8 mouse cellular contexts compared by ENCODE assay signal in genomic region chr11:19979338-19979737, GRCm38 (mm10). TPM values are rescaled to one million over a fixed set of nuclear protein-coding genes. Genes with fewer than 3 reads are reported as not detected.
DNase-seq lines count a peak whose midpoint lies in the region; ATAC-seq and TF ChIP-seq lines count a peak whose summit lies in the region.
"Had no signal": no experiment of that assay in that cellular context is flagged by ENCODE, and none has a peak within 500 bp of the region (broad histone marks: within the 10 kb centered on the region; RNA-seq: fewer than 3 reads in every experiment).

No protein-coding gene starts in this region.

- TF ChIP-seq POLR2A in lung, adult 2 months (IDR thresholded peaks at IDR 0.05; ENCODE audit: borderline replicate concordance, extremely low read depth, low read depth, low read length) = no peak

- peak overlapping the region; percentile 39 for H3K27ac ChIP-seq in heart, embryonic 15.5 days
- peak overlapping the region; percentile 16; the same call in 1 of the 2 replicates for H3K27ac ChIP-seq in lung, postnatal 0 days (ENCODE audit: low read length)
- H3K27ac ChIP-seq: hindbrain, embryonic 15.5 days had no signal

- peak overlapping the region; percentile 34 for H3K4me2 ChIP-seq in heart, embryonic 15.5 days
- H3K4me2 ChIP-seq in lung, postnatal 0 days (replicated peaks; ENCODE audit: low read depth, low read length) = peak overlapping the region; percentile 33; the same call in 1 of the 2 replicates
- H3K4me2 ChIP-seq: hindbrain, embryonic 15.5 days had no signal

- 22% methylated on average over 14 of the region's 14 CpGs for WGBS in lung, adult 2 months
- 52% methylated on average over 14 of the region's 14 CpGs for WGBS in heart, embryonic 15.5 days
- WGBS in lung, postnatal 0 days = 22% methylated on average over 14 of the region's 14 CpGs

- no peak for TF ChIP-seq CTCF in lung, adult 2 months (IDR thresholded peaks at IDR 0.05; ENCODE audit: insufficient read depth, low read length)
- TF ChIP-seq CTCF in lung, postnatal 0 days (IDR thresholded peaks at IDR 0.05) = no peak

- no peaks in the 10 kb centered on the region for H3K9me3 ChIP-seq in heart, embryonic 15.5 days (replicated peaks)
- no peaks in the 10 kb centered on the region for H3K9me3 ChIP-seq in lung, postnatal 0 days (ENCODE audit: low read length)
- H3K9me3 ChIP-seq: hindbrain, embryonic 15.5 days had no signal

- H3K4me1 ChIP-seq in lung, adult 2 months (ENCODE audit: control insufficient read depth, insufficient read depth, low read length) = peaks cover 12% of the 10 kb centered on the region
- peaks cover 42% of the 10 kb centered on the region for H3K4me1 ChIP-seq in heart, embryonic 15.5 days (replicated peaks)
- H3K4me1 ChIP-seq in lung, postnatal 0 days (ENCODE audit: insufficient read depth, low read depth, low read length) = peaks cover 10% of the 10 kb centered on the region; the same call in 1 of the 2 replicates

- TF ChIP-seq EP300 in lung, postnatal 0 days (IDR thresholded peaks at IDR 0.05) = no peak

- H3K9ac ChIP-seq in heart, embryonic 15.5 days = no peak overlapping the region
- no peak overlapping the region for H3K9ac ChIP-seq in lung, postnatal 0 days (replicated peaks; ENCODE audit: low read depth)
- H3K9ac ChIP-seq: hindbrain, embryonic 15.5 days had no signal

- no peaks in the 10 kb centered on the region for H3K36me3 ChIP-seq in heart, embryonic 15.5 days
- H3K36me3 ChIP-seq in lung, postnatal 0 days (ENCODE audit: insufficient read depth, low read length) = no peaks in the 10 kb centered on the region
- H3K36me3 ChIP-seq: hindbrain, embryonic 15.5 days had no signal

- ATAC-seq in heart, embryonic 15.5 days (replicated peaks; ENCODE audit: insufficient number of reproducible peaks, insufficient read depth, low FRiP score, low read depth) = no peak
- peak; percentile 83 for ATAC-seq in lung, postnatal 0 days

- no peak for DNase-seq in lung, adult 2 months
- no peak for DNase-seq in lung, adult 18-20 months
- DNase-seq in adrenal gland, postnatal 14 days = peak; percentile 70
- DNase-seq in lung, postnatal 0 days (ENCODE audit: low spot score) = peak; percentile 90
- peak; percentile 35 to 43 for DNase-seq in thymus, postnatal 36 days
- no peak for DNase-seq in embryo, embryonic 10.5 days (ENCODE audit: low spot score)

- H3K27me3 ChIP-seq in heart, embryonic 15.5 days = no peaks in the 10 kb centered on the region
- no peaks in the 10 kb centered on the region for H3K27me3 ChIP-seq in lung, postnatal 0 days (replicated peaks; ENCODE audit: insufficient read depth, low read length)
- H3K27me3 ChIP-seq: hindbrain, embryonic 15.5 days had no signal

- peak overlapping the region; percentile 26 for H3K4me3 ChIP-seq in lung, adult 2 months (replicated peaks; ENCODE audit: extremely low read depth, low read depth, low read length)
- no peak overlapping the region for H3K4me3 ChIP-seq in heart, embryonic 15.5 days
- H3K4me3 ChIP-seq in lung, postnatal 0 days (ENCODE audit: low read depth, low read length) = no peak overlapping the region
- H3K4me3 ChIP-seq: hindbrain, embryonic 15.5 days had no signal

RNA-seq across cellular contexts. Expression of gene Spred2, which starts 55.2 kb away (rescaled TPM):
- polyA plus RNA-seq in lung, adult 2 months (2012; rRNA removed) = 24.0 and 24.4 TPM in 2 replicates
- 35.1 and 41.9 TPM in 2 replicates for total RNA-seq in adrenal gland, postnatal 14 days (2021)
- polyA plus RNA-seq in heart, embryonic 15.5 days (2015; fragmentation: Nextera tagmentation; extraction: Ambion mirVana) = 4.6 and 5.3 TPM in 2 replicates
- polyA plus RNA-seq in lung, postnatal 0 days (2015; fragmentation: Nextera tagmentation; extraction: Ambion mirVana) = 3.9 and 4.9 TPM in 2 replicates

Comparison
In these comparisons a context has a peak if more than half of its experiments do, and no peak if none do; other contexts are left out.
1. DNase-seq: peak in adrenal gland, postnatal 14 days (single experiment), lung, postnatal 0 days (single experiment) and thymus, postnatal 36 days (2 of 2); none in lung, adult 2 months (single experiment), lung, adult 18-20 months (0 of 2) and embryo, embryonic 10.5 days (single experiment).